Mouse (Mus musculus) MEL (cell line): ENCODE measurements around the gene Fat3.

Experiments used
- CTCF ChIP-seq, 3 experiments: IDR thresholded peaks in 2 of 3; conservative IDR thresholded peaks in 1 of 3; 2 replicates each; pipeline ENCODE4 v1.5.1; 2011 to 2012; ENCODE audit warnings: low read length in 3 of 3, low read depth in 2 of 3, mild to moderate bottlenecking in 2 of 3, improper control_type of control experiment in 1 of 3, inconsistent platforms in 1 of 3, mixed read lengths in 1 of 3, moderate library complexity in 1 of 3; ENCODE audit not compliant: control insufficient read depth in 1 of 3, insufficient read depth in 1 of 3, poor library complexity in 1 of 3, severe bottlenecking in 1 of 3
- ELF1 ChIP-seq: IDR thresholded peaks from 2 replicates; pipeline ENCODE4 v1.6.1; 2014; ENCODE audit warnings: low read depth, mild to moderate bottlenecking, inconsistent platforms, low read length, improper control_type of control experiment, moderate library complexity
- ETS1 ChIP-seq: IDR thresholded peaks from 2 replicates; pipeline ENCODE4 v1.6.1; 2012; ENCODE audit warnings: low read depth, mild to moderate bottlenecking, inconsistent platforms, low read length, improper control_type of control experiment, moderate library complexity
- POLR2A ChIP-seq, 2 experiments: IDR thresholded peaks; 2 replicates each; pipeline ENCODE4 v1.6.1; 2011 to 2012; ENCODE audit warnings: low read length in 2 of 2, mild to moderate bottlenecking in 2 of 2, control low read depth in 1 of 2, improper control_type of control experiment in 1 of 2, low read depth in 1 of 2, moderate library complexity in 1 of 2; ENCODE audit not compliant: control insufficient read depth in 1 of 2, insufficient read depth in 1 of 2, poor library complexity in 1 of 2
- TAL1 ChIP-seq: IDR thresholded peaks from 2 replicates; pipeline ENCODE4 v1.6.1; 2012; ENCODE audit warnings: mild to moderate bottlenecking, inconsistent platforms, low read length, moderate library complexity, mixed read lengths
- USF1 ChIP-seq: IDR thresholded peaks from 2 replicates; pipeline ENCODE4 v1.6.1; 2014; ENCODE audit warnings: low read depth, mild to moderate bottlenecking, inconsistent platforms, low read length, improper control_type of control experiment, moderate library complexity
- ZKSCAN1 ChIP-seq: IDR thresholded peaks from 2 replicates; pipeline ENCODE4 v1.6.1; 2012; ENCODE audit warnings: low read depth, mild to moderate bottlenecking, inconsistent platforms, low read length, improper control_type of control experiment, moderate library complexity
- ZNF384 ChIP-seq: IDR thresholded peaks from 2 replicates; pipeline ENCODE4 v1.6.1; 2012; ENCODE audit warnings: low read depth, mild to moderate bottlenecking, inconsistent platforms, low read length, improper control_type of control experiment

GRCm38 (mm10) chr9:16500382-16501185 is 501 bp downstream of the Fat3 start:
- TF ChIP-seq POLR2A (IDR thresholded peaks at IDR 0.05; ENCODE audit: control insufficient read depth in 1 of 2, insufficient read depth in 1 of 2, low read depth in 1 of 2, low read length in 2 of 2, poor library complexity in 1 of 2) = no peak
- TF ChIP-seq ETS1 = no peak
- no peak for TF ChIP-seq CTCF (IDR thresholded peaks at IDR 0.05 in 2 of 3, conservative IDR thresholded peaks at IDR 0.05 in 1 of 3; ENCODE audit: control insufficient read depth in 1 of 3, insufficient read depth in 1 of 3, low read depth in 2 of 3, low read length in 3 of 3, poor library complexity in 1 of 3, severe bottlenecking in 1 of 3)
- no peak for TF ChIP-seq USF1
- TF ChIP-seq ZKSCAN1 = no peak
- no peak for TF ChIP-seq ELF1
- TF ChIP-seq ZNF384 = no peak
- no peak for TF ChIP-seq TAL1
